Mouse (Mus musculus): ENCODE measurements around the gene Sf1. TPM values are rescaled to one million over a fixed set of nuclear protein-coding genes. Genes with fewer than 3 reads are reported as not detected.

Gene Sf1
- polyA plus RNA-seq, 1 experiment: 340 TPM

DNA sequence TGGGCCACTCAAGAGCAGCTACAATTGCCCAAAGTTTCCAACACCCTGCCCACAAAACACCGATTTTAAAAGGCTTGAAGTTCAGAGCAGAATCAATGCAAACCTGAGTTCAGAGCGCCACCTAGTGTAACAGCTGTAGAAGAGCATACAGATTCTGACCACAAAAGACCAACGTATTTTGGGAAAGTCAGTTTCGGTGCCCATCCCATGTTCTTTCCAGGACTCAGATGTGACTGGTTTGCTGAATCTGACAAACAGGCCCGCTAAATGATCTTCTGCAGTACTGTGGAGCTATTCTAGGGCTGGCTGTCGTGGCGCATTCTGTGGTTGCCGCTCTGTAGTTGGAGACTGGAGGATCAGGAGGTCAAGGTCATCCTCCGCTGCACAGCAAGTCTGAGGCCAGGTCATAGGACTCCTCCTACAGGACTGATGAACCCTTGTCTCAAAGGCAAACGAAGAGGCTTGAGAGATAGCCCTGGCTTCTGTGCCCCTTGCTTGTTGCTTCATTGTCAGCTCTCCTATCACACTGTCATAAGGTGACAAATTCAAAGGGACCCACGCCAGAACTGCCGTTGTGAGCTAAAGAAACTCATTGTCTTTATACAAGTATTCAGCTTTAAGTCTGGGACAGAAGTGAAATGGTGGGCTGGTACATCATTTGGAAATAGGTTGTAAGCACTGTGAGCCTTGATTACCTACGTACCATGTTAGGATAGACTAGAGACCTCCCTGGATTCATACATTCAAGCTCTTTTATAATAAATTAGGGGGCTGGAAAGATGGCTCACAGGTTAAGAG, 31.6 kb upstream of the Sf1 start:
- H3K4me1 ChIP-seq (ENCODE audit: control insufficient read depth, insufficient read depth, low read length): peaks cover 18% of the 10 kb centered on the region
- TF ChIP-seq CTCF (IDR thresholded peaks at IDR 0.05; ENCODE audit: insufficient read depth, low read depth, low read length) (no peak), POLR2A (IDR thresholded peaks at IDR 0.05; ENCODE audit: insufficient read depth, low read depth, low read length) (no peak)
- no peak overlapping the region for H3K27ac ChIP-seq (ENCODE audit: insufficient read depth, low read depth, low read length)
- no peak overlapping the region; the same call in 1 of the 2 replicates for H3K4me3 ChIP-seq (ENCODE audit: insufficient read depth, low read depth, low read length)
- WGBS: 19% methylated on average over 13 of the region's 13 CpGs

DNA sequence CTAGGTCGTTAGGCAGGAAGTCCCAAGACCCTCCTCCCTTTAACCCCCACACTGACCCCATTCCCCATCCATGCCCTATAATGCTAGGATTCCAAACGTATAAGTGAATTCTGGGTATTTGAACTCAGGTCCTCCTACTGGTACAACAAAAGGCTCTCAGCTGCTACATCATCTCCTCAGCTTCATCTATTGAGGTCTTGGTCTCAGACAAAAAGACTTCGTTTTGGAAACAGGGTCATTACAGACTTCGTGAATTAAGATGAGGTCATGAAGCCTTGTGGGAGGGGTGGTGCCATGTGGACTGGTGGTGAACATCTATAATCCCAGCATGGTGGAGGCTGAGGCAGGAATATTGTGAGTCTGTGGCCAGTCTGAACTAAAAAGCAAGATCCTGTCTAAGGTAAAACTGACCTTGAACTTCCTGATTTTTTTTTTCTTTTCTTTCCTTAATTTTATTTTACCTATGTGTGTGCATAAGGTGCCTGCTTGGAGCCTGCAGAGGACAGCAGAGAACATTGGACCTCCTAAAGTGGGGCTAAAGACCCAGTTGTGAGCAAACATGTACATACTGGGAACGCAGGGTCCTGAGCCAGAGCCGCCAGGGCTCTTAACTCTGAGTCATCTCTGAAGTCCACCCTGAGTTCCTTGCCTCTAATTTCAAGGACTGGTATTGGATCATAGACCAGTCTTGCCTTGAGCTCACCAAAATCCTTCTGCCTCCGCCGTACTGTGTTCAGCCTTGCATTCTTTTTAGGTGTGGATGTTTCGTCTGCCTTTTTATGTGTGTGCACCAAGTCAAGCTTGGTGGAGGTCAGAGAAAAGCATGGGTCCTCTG, 29.5 kb upstream of the Sf1 start:
- WGBS: 58% methylated on average over 9 of the region's 9 CpGs
- Histone ChIP-seq H3K27ac (ENCODE audit: insufficient read depth, low read depth, low read length) (peak overlapping the region; percentile 49; the same call in 1 of the 2 replicates), H3K4me1 (ENCODE audit: control insufficient read depth, insufficient read depth, low read length) (peaks cover 24% of the 10 kb centered on the region), H3K4me3 (ENCODE audit: insufficient read depth, low read depth, low read length) (no peak overlapping the region)
- TF ChIP-seq CTCF (IDR thresholded peaks at IDR 0.05; ENCODE audit: insufficient read depth, low read depth, low read length) (no peak), POLR2A (IDR thresholded peaks at IDR 0.05; ENCODE audit: insufficient read depth, low read depth, low read length) (0 out of 2 replicates have a peak, but pooled peaks have one; percentile 3)

GRCm38 (mm10) chr19:6334673-6335457, 28.6 kb upstream of the Sf1 start, which contains the start of gene Men1:
TSS of gene Men1 (plus strand) at chr19:6334979.
- Histone ChIP-seq H3K4me3 (ENCODE audit: insufficient read depth, low read depth, low read length) (peak within 1 kb of the TSS; percentile 78), H3K27ac (ENCODE audit: insufficient read depth, low read depth, low read length) (peak within 1 kb of the TSS; percentile 49), H3K4me1 (ENCODE audit: control insufficient read depth, insufficient read depth, low read length) (peaks cover 26% of the 10 kb centered on the region)
- WGBS: under 1% methylated on average over 43 of the region's 43 CpGs
- peak; percentile 36; the same call in 1 of the 2 replicates for TF ChIP-seq POLR2A (IDR thresholded peaks at IDR 0.05; ENCODE audit: insufficient read depth, low read depth, low read length)
- no peak for TF ChIP-seq CTCF (IDR thresholded peaks at IDR 0.05; ENCODE audit: insufficient read depth, low read depth, low read length)

DNA sequence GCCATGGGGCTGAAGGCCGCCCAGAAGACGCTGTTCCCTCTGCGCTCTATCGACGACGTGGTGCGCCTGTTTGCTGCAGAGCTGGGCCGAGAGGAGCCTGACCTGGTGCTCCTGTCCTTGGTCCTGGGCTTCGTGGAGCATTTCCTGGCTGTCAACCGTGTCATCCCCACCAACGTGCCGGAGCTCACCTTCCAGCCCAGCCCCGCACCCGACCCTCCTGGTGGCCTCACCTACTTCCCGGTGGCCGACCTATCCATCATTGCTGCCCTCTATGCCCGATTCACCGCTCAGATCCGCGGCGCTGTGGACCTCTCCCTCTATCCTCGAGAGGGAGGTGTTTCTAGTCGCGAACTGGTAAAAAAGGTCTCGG, 28.0 kb upstream of the Sf1 start:
- under 1% methylated on average over 25 of the region's 25 CpGs for WGBS
- Histone ChIP-seq H3K4me3 (ENCODE audit: insufficient read depth, low read depth, low read length) (peak overlapping the region; percentile 78), H3K4me1 (ENCODE audit: control insufficient read depth, insufficient read depth, low read length) (peaks cover 27% of the 10 kb centered on the region), H3K27ac (ENCODE audit: insufficient read depth, low read depth, low read length) (peak overlapping the region; percentile 1; the same call in 1 of the 2 replicates)
- TF ChIP-seq POLR2A (IDR thresholded peaks at IDR 0.05; ENCODE audit: insufficient read depth, low read depth, low read length) (no peak), CTCF (IDR thresholded peaks at IDR 0.05; ENCODE audit: insufficient read depth, low read depth, low read length) (no peak)

- Histone ChIP-seq H3K4me3 (ENCODE audit: insufficient read depth, low read depth, low read length) (no peak overlapping the region), H3K4me1 (ENCODE audit: control insufficient read depth, insufficient read depth, low read length) (peaks cover 34% of the 10 kb centered on the region), H3K27ac (ENCODE audit: insufficient read depth, low read depth, low read length) (no peak overlapping the region)
- TF ChIP-seq POLR2A (IDR thresholded peaks at IDR 0.05; ENCODE audit: insufficient read depth, low read depth, low read length) (no peak), CTCF (IDR thresholded peaks at IDR 0.05; ENCODE audit: insufficient read depth, low read depth, low read length) (no peak)
- WGBS: 95% methylated on average over 10 of the region's 10 CpGs
Observed at GRCm38 (mm10) chr19:6336920-6337319, 26.6 kb upstream of the Sf1 start.

DNA sequence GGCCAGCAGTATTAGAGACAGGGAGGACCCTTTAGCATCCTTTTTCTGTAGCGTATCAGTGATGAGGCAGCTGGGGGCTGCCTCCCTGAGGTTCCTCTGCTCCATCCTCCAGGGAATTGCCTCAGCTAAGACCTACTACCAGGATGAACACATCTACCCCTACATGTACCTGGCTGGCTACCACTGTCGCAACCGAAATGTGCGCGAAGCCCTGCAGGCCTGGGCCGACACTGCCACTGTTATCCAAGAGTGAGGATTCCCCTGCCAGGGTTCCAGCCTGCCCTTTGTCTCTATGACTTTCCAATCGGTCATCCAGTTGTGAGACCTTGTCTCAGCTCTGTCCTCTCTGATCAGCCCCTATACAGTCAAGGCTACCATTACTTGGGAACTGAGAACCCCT, 25.3 kb upstream of the Sf1 start:
- peaks cover 40% of the 10 kb centered on the region for H3K4me1 ChIP-seq (ENCODE audit: control insufficient read depth, insufficient read depth, low read length)
- no peak overlapping the region for H3K27ac ChIP-seq (ENCODE audit: insufficient read depth, low read depth, low read length)
- no peak overlapping the region for H3K4me3 ChIP-seq (ENCODE audit: insufficient read depth, low read depth, low read length)
- WGBS: 92% methylated on average over 7 of the region's 7 CpGs
- TF ChIP-seq CTCF (IDR thresholded peaks at IDR 0.05; ENCODE audit: insufficient read depth, low read depth, low read length) (no peak), POLR2A (IDR thresholded peaks at IDR 0.05; ENCODE audit: insufficient read depth, low read depth, low read length) (no peak)

GRCm38 (mm10) chr19:6338716-6339115, 24.8 kb upstream of the Sf1 start:
- no peak overlapping the region for H3K4me3 ChIP-seq (ENCODE audit: insufficient read depth, low read depth, low read length)
- 90% methylated on average over 11 of the region's 11 CpGs for WGBS
- H3K27ac ChIP-seq (ENCODE audit: insufficient read depth, low read depth, low read length): no peak overlapping the region
- H3K4me1 ChIP-seq (ENCODE audit: control insufficient read depth, insufficient read depth, low read length): peaks cover 43% of the 10 kb centered on the region
- TF ChIP-seq CTCF (IDR thresholded peaks at IDR 0.05; ENCODE audit: insufficient read depth, low read depth, low read length) (no peak), POLR2A (IDR thresholded peaks at IDR 0.05; ENCODE audit: insufficient read depth, low read depth, low read length) (no peak)

GRCm38 (mm10) chr19:6339191-6339590, 24.3 kb upstream of the Sf1 start:
- peaks cover 42% of the 10 kb centered on the region for H3K4me1 ChIP-seq (ENCODE audit: control insufficient read depth, insufficient read depth, low read length)
- H3K4me3 ChIP-seq (ENCODE audit: insufficient read depth, low read depth, low read length): no peak overlapping the region
- no peak overlapping the region for H3K27ac ChIP-seq (ENCODE audit: insufficient read depth, low read depth, low read length)
- 96% methylated on average over 6 of the region's 6 CpGs for WGBS
- TF ChIP-seq CTCF (IDR thresholded peaks at IDR 0.05; ENCODE audit: insufficient read depth, low read depth, low read length) (no peak), POLR2A (IDR thresholded peaks at IDR 0.05; ENCODE audit: insufficient read depth, low read depth, low read length) (no peak)
